In the genomic region with DNA sequence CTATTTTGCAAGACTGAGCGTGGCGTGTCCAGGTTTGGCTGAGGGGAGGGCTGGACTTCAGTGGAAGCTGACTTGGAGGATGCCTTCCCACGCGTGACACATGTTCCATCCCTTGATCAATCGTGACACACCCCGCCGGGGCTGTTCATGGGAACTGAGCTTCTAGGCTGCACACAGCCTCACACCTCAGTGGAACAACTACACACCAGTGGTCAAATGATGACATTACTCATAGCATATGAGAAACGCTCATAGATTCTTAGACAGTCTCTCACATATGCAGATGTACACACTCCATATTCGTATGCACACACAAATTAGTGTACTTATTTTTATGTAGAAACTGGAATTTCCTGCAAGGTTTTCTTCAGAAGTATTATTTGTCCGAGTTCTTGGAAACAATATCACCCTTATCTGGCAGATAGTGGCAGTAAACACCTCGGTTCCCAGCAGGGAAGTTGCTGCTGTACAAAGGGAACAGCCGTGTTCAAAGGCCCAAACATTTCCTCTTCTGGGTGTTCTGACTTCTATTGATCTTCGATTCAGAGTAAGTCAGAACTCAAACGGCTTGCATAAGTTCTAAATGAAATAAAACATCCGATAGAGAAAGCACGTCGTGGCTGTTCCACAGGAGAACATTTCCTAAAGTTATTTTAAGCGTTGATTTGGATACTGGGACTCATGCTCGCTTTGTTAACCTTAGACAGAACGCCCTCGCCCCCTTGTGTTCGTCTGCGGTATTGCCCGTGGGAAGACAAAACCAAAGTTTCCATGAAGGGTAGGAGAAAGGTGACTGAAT, we compare ENCODE assay signal across 8 mouse cellular contexts.
A peak's percentile ranks its signal among the peaks of the same experiment; 100 is the strongest.
DNase-seq lines count a peak whose midpoint lies in the region; ATAC-seq and TF ChIP-seq lines count a peak whose summit lies in the region.

No protein-coding gene starts in this region.

- H3K9ac ChIP-seq in forebrain, embryonic 13.5 days = no peak overlapping the region
- H3K9ac ChIP-seq in heart, embryonic 16.5 days (ENCODE audit: low read length) = peak overlapping the region; percentile 38; the same call in 1 of the 2 replicates
- no peak overlapping the region for H3K9ac ChIP-seq in liver, postnatal 0 days (replicated peaks)
- H3K9ac ChIP-seq in neural tube, embryonic 15.5 days (replicated peaks) = no peak overlapping the region

- no peaks in the 10 kb centered on the region for H3K4me1 ChIP-seq in E14TG2a.4 (replicated peaks; ENCODE audit: low read depth, low read length)
- no peaks in the 10 kb centered on the region for H3K4me1 ChIP-seq in forebrain, embryonic 13.5 days
- H3K4me1 ChIP-seq in heart, embryonic 16.5 days (ENCODE audit: control insufficient read depth, insufficient read depth, low read length) = peaks cover 2% of the 10 kb centered on the region; the same call in 1 of the 2 replicates
- no peaks in the 10 kb centered on the region for H3K4me1 ChIP-seq in liver, postnatal 0 days (ENCODE audit: insufficient read depth)
- H3K4me1 ChIP-seq in neural tube, embryonic 15.5 days = peaks cover 8% of the 10 kb centered on the region; the same call in 1 of the 2 replicates

- H3K9me3 ChIP-seq in E14TG2a.4 (ENCODE audit: low read length) = no peaks in the 10 kb centered on the region
- no peaks in the 10 kb centered on the region for H3K9me3 ChIP-seq in forebrain, embryonic 13.5 days (replicated peaks)
- no peaks in the 10 kb centered on the region for H3K9me3 ChIP-seq in heart, embryonic 16.5 days (replicated peaks; ENCODE audit: control insufficient read depth, low read length)
- H3K9me3 ChIP-seq in liver, postnatal 0 days (ENCODE audit: low read length) = no peaks in the 10 kb centered on the region
- H3K9me3 ChIP-seq in neural tube, embryonic 15.5 days (replicated peaks) = no peaks in the 10 kb centered on the region

- no peaks in the 10 kb centered on the region for H3K27me3 ChIP-seq in E14TG2a.4 (ENCODE audit: insufficient read depth, low read length)
- H3K27me3 ChIP-seq in forebrain, embryonic 13.5 days = no peaks in the 10 kb centered on the region
- H3K27me3 ChIP-seq in heart, embryonic 16.5 days (ENCODE audit: control insufficient read depth, insufficient read depth, low read length) = no peaks in the 10 kb centered on the region
- no peaks in the 10 kb centered on the region for H3K27me3 ChIP-seq in liver, postnatal 0 days (ENCODE audit: insufficient read depth, low read length)
- H3K27me3 ChIP-seq in neural tube, embryonic 15.5 days (replicated peaks) = no peaks in the 10 kb centered on the region

- 37% methylated on average over 24 of the region's 24 CpGs for WGBS in forebrain, embryonic 13.5 days
- WGBS in heart, embryonic 16.5 days = 34% methylated on average over 24 of the region's 24 CpGs
- WGBS in liver, postnatal 0 days (ENCODE audit: insufficient replicate concordance) = 34% methylated on average over 24 of the region's 24 CpGs
- WGBS in neural tube, embryonic 15.5 days = 34% methylated on average over 24 of the region's 24 CpGs

- peak overlapping the region; percentile 22 for H3K4me2 ChIP-seq in forebrain, embryonic 13.5 days
- H3K4me2 ChIP-seq in heart, embryonic 16.5 days (ENCODE audit: low read depth, low read length) = peak overlapping the region; percentile 55
- no peak overlapping the region; the same call in 1 of the 2 replicates for H3K4me2 ChIP-seq in liver, postnatal 0 days (ENCODE audit: low read depth, low read length)
- peak overlapping the region; percentile 42 for H3K4me2 ChIP-seq in neural tube, embryonic 15.5 days

- peak; percentile 40 for DNase-seq in c-Kit-positive CD71-positive TER-119-negative erythroid progenitor cells, embryonic 14.5 days (ENCODE audit: low read depth)
- peak; percentile 85 for DNase-seq in kidney, postnatal 14 days
- peak; percentile 78 for DNase-seq in liver, postnatal 0 days
- DNase-seq in testis, postnatal 14 days (ENCODE audit: low spot score) = peak; percentile 68

- H3K36me3 ChIP-seq in E14TG2a.4 (ENCODE audit: insufficient read depth, low read length) = no peaks in the 10 kb centered on the region
- H3K36me3 ChIP-seq in forebrain, embryonic 13.5 days (ENCODE audit: poor library complexity, severe bottlenecking) = no peaks in the 10 kb centered on the region
- H3K36me3 ChIP-seq in heart, embryonic 16.5 days (ENCODE audit: control insufficient read depth, insufficient read depth) = no peaks in the 10 kb centered on the region
- H3K36me3 ChIP-seq in liver, postnatal 0 days (replicated peaks; ENCODE audit: insufficient read depth, low read length) = no peaks in the 10 kb centered on the region
- no peaks in the 10 kb centered on the region for H3K36me3 ChIP-seq in neural tube, embryonic 15.5 days

- H3K4me3 ChIP-seq in E14TG2a.4 (replicated peaks; ENCODE audit: low read length) = no peak overlapping the region
- H3K4me3 ChIP-seq in forebrain, embryonic 13.5 days = no peak overlapping the region
- peak overlapping the region; percentile 19 for H3K4me3 ChIP-seq in heart, embryonic 16.5 days (ENCODE audit: low read length)
- H3K4me3 ChIP-seq in liver, postnatal 0 days (ENCODE audit: low read depth, low read length) = no peak overlapping the region
- no peak overlapping the region for H3K4me3 ChIP-seq in neural tube, embryonic 15.5 days (replicated peaks)

- TF ChIP-seq CTCF in E14TG2a.4 (conservative IDR thresholded peaks at IDR 0.05; ENCODE audit: low read length) = peak; percentile 96
- peak; percentile 93 for TF ChIP-seq CTCF in liver, postnatal 0 days (IDR thresholded peaks at IDR 0.05; ENCODE audit: low read depth)

- no peak for TF ChIP-seq EP300 in liver, postnatal 0 days (IDR thresholded peaks at IDR 0.05; ENCODE audit: low read depth)

- ATAC-seq in forebrain, embryonic 13.5 days = peak; percentile 69
- no peak for ATAC-seq in heart, embryonic 16.5 days (replicated peaks; ENCODE audit: extremely low read depth, insufficient read depth, low FRiP score)
- ATAC-seq in liver, postnatal 0 days = no peak
- peak; percentile 84 for ATAC-seq in neural tube, embryonic 15.5 days (ENCODE audit: low FRiP score)

- H3K27ac ChIP-seq in forebrain, embryonic 13.5 days = no peak overlapping the region
- no peak overlapping the region for H3K27ac ChIP-seq in heart, embryonic 16.5 days (ENCODE audit: low read length)
- no peak overlapping the region for H3K27ac ChIP-seq in liver, postnatal 0 days (ENCODE audit: low read depth)
- no peak overlapping the region for H3K27ac ChIP-seq in neural tube, embryonic 15.5 days (replicated peaks)

Comparison
In these comparisons a context has a peak if more than half of its experiments do, and no peak if none do; other contexts are left out.
1. ATAC-seq: peak in forebrain, embryonic 13.5 days (single experiment) and neural tube, embryonic 15.5 days (single experiment); none in heart, embryonic 16.5 days (single experiment) and liver, postnatal 0 days (single experiment).
2. Peak in every context shown above with its lines, with median percentiles within 50 percentile points of each other: DNase-seq.